Mouse (Mus musculus) right cerebral cortex, postnatal 14 days (tissue): ENCODE data around the gene Isca1.
"Not testable (repeated sequence)": the region's sequence is repeated elsewhere in the genome, so short reads cannot be mapped to it uniquely, and the experiment has no call there.

Source experiments
- DNase-seq: peaks from one replicate; pipeline ENCODE4 v3.0.0; 2022

Gene Isca1

GRCm38 (mm10) chr13:59746164-59746563, 23.4 kb downstream of the Isca1 start:
- no peak for DNase-seq

- no peak for DNase-seq
Measured at GRCm38 (mm10) chr13:59745462-59745861, 24.1 kb downstream of the Isca1 start.

GRCm38 (mm10) chr13:59741697-59742096, 27.9 kb downstream of the Isca1 start:
- DNase-seq = peak; percentile 27

GRCm38 (mm10) chr13:59741096-59741495, 28.5 kb downstream of the Isca1 start:
- no peak for DNase-seq

- DNase-seq = no peak
Measured at GRCm38 (mm10) chr13:59739397-59739796, 30.2 kb downstream of the Isca1 start.

GRCm38 (mm10) chr13:59738455-59738854, 31.2 kb downstream of the Isca1 start:
- DNase-seq = no peak

GRCm38 (mm10) chr13:59735190-59735589, 34.4 kb downstream of the Isca1 start:
- no peak for DNase-seq

GRCm38 (mm10) chr13:59734347-59734746, 35.3 kb downstream of the Isca1 start:
- not testable (repeated sequence) for DNase-seq

- DNase-seq = no peak
Measured at GRCm38 (mm10) chr13:59733936-59734335, 35.7 kb downstream of the Isca1 start.

- no peak for DNase-seq
Measured at GRCm38 (mm10) chr13:59731652-59732051, 38.0 kb downstream of the Isca1 start, which contains the start of gene Spata31d1d. TSS of gene Spata31d1d (minus strand) at chr13:59731752.

GRCm38 (mm10) chr13:59728378-59729093, 41.1 kb downstream of the Isca1 start:
- peak; percentile 81 for DNase-seq

- no peak for DNase-seq
Measured at GRCm38 (mm10) chr13:59726139-59726867, 43.3 kb downstream of the Isca1 start.

- not testable (repeated sequence) for DNase-seq
Measured at GRCm38 (mm10) chr13:59722089-59722488, 47.5 kb downstream of the Isca1 start.

- no peak for DNase-seq
Measured at GRCm38 (mm10) chr13:59719475-59719874, 50.1 kb downstream of the Isca1 start.

GRCm38 (mm10) chr13:59718857-59719440, 50.7 kb downstream of the Isca1 start:
- not testable (repeated sequence) for DNase-seq

GRCm38 (mm10) chr13:59713710-59714109, 55.9 kb downstream of the Isca1 start:
- DNase-seq = no peak

- DNase-seq = not testable (repeated sequence)
Measured at GRCm38 (mm10) chr13:59711984-59712383, 57.6 kb downstream of the Isca1 start, which contains the start of gene Spata31d1b. TSS of gene Spata31d1b (plus strand) at chr13:59712284.

- DNase-seq = no peak
Measured at GRCm38 (mm10) chr13:59710230-59710629, 59.4 kb downstream of the Isca1 start, which contains the start of gene Spata31d1a. TSS of gene Spata31d1a (minus strand) at chr13:59710330.
